Mouse (Mus musculus) stomach, postnatal 0 days (tissue): ENCODE data around the gene Ubac1.

ENCODE experiments used
- CTCF ChIP-seq: IDR thresholded peaks from 2 replicates; pipeline ENCODE4 v1.5.1; 2016; ENCODE audit warnings: antibody characterized with exemption, low read depth, mild to moderate bottlenecking, moderate library complexity
- EP300 ChIP-seq: optimal IDR thresholded peaks from 2 replicates; pipeline ENCODE3; 2016; ENCODE audit warnings: antibody characterized with exemption

DNA sequence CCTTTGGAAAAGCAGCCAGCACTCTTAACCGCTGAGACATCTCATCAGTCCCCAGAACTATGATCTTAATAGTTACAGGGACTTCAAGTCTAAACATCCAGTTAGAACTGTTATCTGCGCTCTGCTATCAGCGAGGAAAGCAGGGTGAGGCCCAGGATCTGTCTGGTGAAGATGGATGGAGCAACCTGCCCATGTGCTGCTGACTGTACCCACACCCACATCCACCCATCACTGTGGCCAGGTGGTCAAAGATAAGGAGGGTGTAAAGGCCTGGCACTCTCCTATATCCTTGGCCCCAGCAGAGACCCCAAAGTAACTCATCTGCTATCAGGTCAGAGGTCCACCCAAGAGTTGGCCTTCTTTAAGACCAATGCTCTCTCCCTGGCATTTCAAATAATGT is 7.9 kb downstream of the Ubac1 start:
- TF ChIP-seq EP300 = no peak
- no peak for TF ChIP-seq CTCF
